Mouse (Mus musculus) ES-Bruce4 (cell line): ENCODE results near the gene Bckdha.

Source experiments
- CTCF ChIP-seq: IDR thresholded peaks from one replicate; pipeline ENCODE4 v1.8.1; 2011; ENCODE audit warnings: low read depth, low read length
- POLR2A ChIP-seq: IDR thresholded peaks from one replicate; pipeline ENCODE4 v1.8.1; 2011; ENCODE audit warnings: low read length; ENCODE audit not compliant: insufficient read depth

GRCm38 (mm10) chr7:25675405-25675804, 16.6 kb upstream of the Bckdha start:
- no peak for TF ChIP-seq CTCF
- no peak for TF ChIP-seq POLR2A
